Mouse (Mus musculus) cortical plate, adult 2 months (tissue): Measurements from ENCODE around the gene Cdk5rap2.

Experiments used
- CTCF ChIP-seq: fragments of 200-500 bp; IDR thresholded peaks from 2 replicates; pipeline ENCODE4 v1.5.1; 2011; ENCODE audit warnings: mild to moderate bottlenecking, control low read depth, low read length; ENCODE audit not compliant: insufficient read depth; ENCODE audit errors: extremely low read depth
- POLR2A ChIP-seq: fragments of 200-500 bp; IDR thresholded peaks from 2 replicates; pipeline ENCODE4 v1.6.1; 2011; ENCODE audit warnings: mild to moderate bottlenecking, low read length, control low read depth; ENCODE audit not compliant: insufficient read depth; ENCODE audit errors: extremely low read depth

DNA sequence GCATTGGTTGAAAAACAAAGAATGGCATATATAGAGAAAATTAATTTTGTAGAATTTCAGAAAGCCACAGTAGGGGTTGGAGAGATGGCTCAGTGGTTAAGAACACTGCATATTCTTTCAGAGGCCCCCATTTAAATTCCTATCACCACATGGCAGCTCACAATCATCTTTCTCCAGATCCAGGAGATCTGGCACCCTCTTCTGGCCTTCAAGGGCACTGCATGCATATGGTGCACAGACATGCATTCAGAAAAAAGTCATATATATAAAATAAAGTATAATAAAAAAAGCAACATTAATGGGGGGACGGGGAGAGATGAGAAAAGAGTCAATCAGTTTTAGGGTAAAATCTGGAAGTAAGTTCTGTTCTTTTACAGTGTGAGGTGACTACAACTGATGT, 39.4 kb upstream of the Cdk5rap2 start:
- TF ChIP-seq CTCF (0 out of 2 replicates have a peak, but pooled peaks have one; percentile 1), POLR2A (no peak)
